Mouse (Mus musculus) myocyte (in vitro differentiated cells): Measurements from ENCODE around the gene Ccdc103.

Source experiments
- CEBPB ChIP-seq: IDR thresholded peaks from 2 replicates; pipeline ENCODE4 v1.6.1; 2011; ENCODE audit warnings: mild to moderate bottlenecking, moderate library complexity; ENCODE audit not compliant: poor library complexity, insufficient read depth, severe bottlenecking
- E2F4 ChIP-seq: IDR thresholded peaks from one replicate; pipeline ENCODE4 v1.6.1; 2011; ENCODE audit warnings: mild to moderate bottlenecking, control low read depth, moderate library complexity; ENCODE audit not compliant: insufficient read depth
- MAX ChIP-seq: IDR thresholded peaks from one replicate; pipeline ENCODE4 v1.6.1; 2011; ENCODE audit warnings: low read depth, mild to moderate bottlenecking, control low read depth
- MYOD1 ChIP-seq, 3 experiments: IDR thresholded peaks; one replicate each; pipeline ENCODE4 v1.6.1; 2011; ENCODE audit warnings: control low read depth in 2 of 3, low read depth in 2 of 3, mild to moderate bottlenecking in 2 of 3, moderate library complexity in 1 of 3; ENCODE audit not compliant: insufficient read length in 2 of 3, control insufficient read depth in 1 of 3
- MYOG ChIP-seq, 3 experiments: IDR thresholded peaks; one replicate each; pipeline ENCODE4 v1.6.1; 2011; ENCODE audit warnings: control low read depth in 2 of 3, low read depth in 2 of 3, mild to moderate bottlenecking in 2 of 3; ENCODE audit not compliant: insufficient read length in 2 of 3, control insufficient read depth in 1 of 3, insufficient read depth in 1 of 3
- POLR2A ChIP-seq: IDR thresholded peaks from one replicate; pipeline ENCODE4 v1.6.1; 2011; ENCODE audit warnings: low read depth, mild to moderate bottlenecking, control low read depth, moderate library complexity; ENCODE audit not compliant: insufficient read length
- POLR2AphosphoS2 ChIP-seq: IDR thresholded peaks from one replicate; pipeline ENCODE4 v1.6.1; 2011; ENCODE audit warnings: low read depth, control low read depth; ENCODE audit not compliant: insufficient read length
- REST ChIP-seq: IDR thresholded peaks from one replicate; pipeline ENCODE4 v1.6.1; 2011; ENCODE audit warnings: mild to moderate bottlenecking, control low read depth, moderate library complexity; ENCODE audit not compliant: insufficient read depth, insufficient read length
- SRF ChIP-seq: IDR thresholded peaks from one replicate; pipeline ENCODE4 v1.6.1; 2011; ENCODE audit warnings: low read depth; ENCODE audit not compliant: control insufficient read depth, insufficient read length
- TCF12 ChIP-seq: IDR thresholded peaks from one replicate; pipeline ENCODE4 v1.6.1; 2011; ENCODE audit warnings: mild to moderate bottlenecking, control low read depth; ENCODE audit not compliant: poor library complexity, insufficient read depth, severe bottlenecking
- USF1 ChIP-seq: IDR thresholded peaks from one replicate; pipeline ENCODE4 v1.6.1; 2011; ENCODE audit warnings: low read depth, mild to moderate bottlenecking, control low read depth, moderate library complexity

DNA sequence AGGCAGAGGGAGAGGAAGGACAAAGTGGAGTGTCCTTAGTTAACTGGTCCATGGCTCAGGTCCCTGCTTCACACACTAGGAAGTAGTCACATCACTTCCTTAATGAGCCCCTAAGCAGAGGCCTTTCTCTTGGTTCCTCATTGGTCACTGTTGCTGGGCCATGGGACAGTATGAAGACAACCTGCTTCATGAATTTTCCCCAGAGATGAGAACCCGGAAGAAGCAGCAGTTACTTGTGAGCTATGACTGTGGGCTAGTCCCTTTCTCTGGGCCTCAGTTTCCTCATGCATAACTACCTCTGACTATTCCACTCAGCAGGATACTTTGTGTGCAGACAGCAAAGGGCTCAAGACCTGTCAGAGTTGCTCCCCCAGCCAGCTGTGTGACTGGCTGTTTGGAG lies 43.6 kb upstream of the Ccdc103 start:
- TF ChIP-seq SRF (no peak), E2F4 (no peak), POLR2A (no peak), USF1 (no peak), MYOG (IDR thresholded peaks at IDR 0.05; ENCODE audit: control insufficient read depth in 1 of 3, insufficient read depth in 1 of 3, insufficient read length in 2 of 3, low read depth in 2 of 3) (no peak), CEBPB (no peak), POLR2AphosphoS2 (no peak), MYOD1 (IDR thresholded peaks at IDR 0.05; ENCODE audit: control insufficient read depth in 1 of 3, insufficient read length in 2 of 3, low read depth in 2 of 3) (no peak), TCF12 (no peak), REST (no peak), MAX (no peak)
